Mouse (Mus musculus): Measurements from ENCODE around the gene Ubr2. TPM values are rescaled to one million over a fixed set of nuclear protein-coding genes. Genes with fewer than 3 reads are reported as not detected.

Gene Ubr2
- polyA plus RNA-seq, 1 experiment from 2014 or later: 22.9 TPM

DNA sequence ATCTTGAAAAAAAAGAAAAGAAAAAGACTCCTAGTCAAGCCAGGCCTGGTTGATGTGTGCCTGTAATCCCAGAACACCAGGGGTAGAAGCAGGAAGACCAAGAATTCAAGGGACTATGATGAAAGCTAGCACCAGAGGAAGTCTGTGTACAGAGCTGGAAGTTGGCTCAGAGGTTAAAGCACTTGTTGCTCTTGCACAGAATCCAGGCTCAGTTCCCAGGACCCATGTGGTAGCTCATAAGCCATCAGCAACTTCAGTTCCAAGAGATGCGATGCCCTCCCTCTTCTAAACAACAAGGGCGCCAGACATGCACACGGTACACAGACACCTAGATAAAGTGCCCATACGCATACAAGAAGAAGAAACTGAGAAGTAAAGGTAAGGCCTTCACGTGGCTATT is 8.0 kb downstream of the Ubr2 start:
- H3K27me3 ChIP-seq: no peaks in the 10 kb centered on the region
- no peaks in the 10 kb centered on the region for H3K9me3 ChIP-seq
- H3K27ac ChIP-seq: no peak overlapping the region
- no peak overlapping the region for H3K4me3 ChIP-seq (replicated peaks)
- 90% methylated on average over 5 of the region's 5 CpGs for WGBS
- H3K4me2 ChIP-seq: no peak overlapping the region
- H3K4me1 ChIP-seq (replicated peaks): peaks cover 7% of the 10 kb centered on the region; the same call in 1 of the 2 replicates
- H3K36me3 ChIP-seq: peaks cover 42% of the 10 kb centered on the region
- no peak overlapping the region for H3K9ac ChIP-seq (replicated peaks)
- ATAC-seq (ENCODE audit: insufficient number of reproducible peaks, insufficient read depth, low FRiP score, low TSS enrichment, low read depth): no peak

DNA sequence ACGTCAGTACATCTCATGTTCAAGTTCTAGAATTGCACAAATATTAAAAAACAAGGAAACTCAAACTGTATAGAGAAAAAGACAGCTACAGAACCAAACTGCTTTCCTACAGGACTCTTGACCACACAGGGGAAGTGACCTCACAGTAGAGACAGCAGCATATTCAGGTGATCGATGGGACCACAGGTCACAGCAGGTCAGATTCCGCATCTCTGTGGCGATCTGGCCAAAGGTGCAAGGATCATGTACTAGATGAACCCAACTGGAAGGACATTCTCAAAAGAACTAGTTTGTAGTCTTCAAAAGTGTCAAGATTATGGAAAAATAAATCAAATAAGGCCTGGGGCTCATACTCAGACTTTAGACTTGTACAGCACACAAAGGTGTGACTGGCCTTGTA is 11.5 kb downstream of the Ubr2 start:
- Histone ChIP-seq H3K36me3 (peaks cover 58% of the 10 kb centered on the region), H3K27ac (no peak overlapping the region), H3K27me3 (no peaks in the 10 kb centered on the region), H3K4me1 (replicated peaks) (no peaks in the 10 kb centered on the region), H3K4me3 (replicated peaks) (no peak overlapping the region), H3K4me2 (no peak overlapping the region), H3K9me3 (no peaks in the 10 kb centered on the region), H3K9ac (replicated peaks) (no peak overlapping the region)
- no peak for ATAC-seq (ENCODE audit: insufficient number of reproducible peaks, insufficient read depth, low FRiP score, low TSS enrichment, low read depth)
- 87% methylated on average over 4 of the region's 4 CpGs for WGBS

DNA sequence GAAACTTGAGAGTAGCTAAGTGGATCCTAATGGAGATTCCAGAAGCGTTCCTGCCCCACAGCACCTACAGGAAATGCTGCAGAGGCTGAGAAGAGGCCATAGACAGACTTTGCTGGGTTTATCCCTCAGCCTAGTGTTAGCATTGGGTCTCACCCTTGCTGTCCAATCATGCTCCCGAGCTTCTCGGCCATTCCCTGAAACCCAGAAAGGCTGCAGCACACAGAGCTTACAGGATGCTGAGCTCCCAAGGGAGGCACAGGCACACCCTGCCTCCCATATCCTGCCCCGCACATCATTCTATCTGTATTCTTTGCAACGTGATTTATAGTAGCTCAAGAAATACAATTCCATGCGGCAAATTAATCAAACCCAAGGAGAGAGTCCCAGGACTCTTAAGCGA is 13.9 kb downstream of the Ubr2 start:
- no peak for ATAC-seq (ENCODE audit: insufficient number of reproducible peaks, insufficient read depth, low FRiP score, low TSS enrichment, low read depth)
- H3K4me1 ChIP-seq (replicated peaks): no peaks in the 10 kb centered on the region
- 67% methylated on average over 7 of the region's 7 CpGs for WGBS
- H3K36me3 ChIP-seq: peaks cover 82% of the 10 kb centered on the region
- H3K9me3 ChIP-seq: no peaks in the 10 kb centered on the region
- no peak overlapping the region for H3K4me2 ChIP-seq
- H3K27ac ChIP-seq: no peak overlapping the region
- no peak overlapping the region for H3K4me3 ChIP-seq (replicated peaks)
- H3K9ac ChIP-seq (replicated peaks): no peak overlapping the region
- no peaks in the 10 kb centered on the region for H3K27me3 ChIP-seq

DNA sequence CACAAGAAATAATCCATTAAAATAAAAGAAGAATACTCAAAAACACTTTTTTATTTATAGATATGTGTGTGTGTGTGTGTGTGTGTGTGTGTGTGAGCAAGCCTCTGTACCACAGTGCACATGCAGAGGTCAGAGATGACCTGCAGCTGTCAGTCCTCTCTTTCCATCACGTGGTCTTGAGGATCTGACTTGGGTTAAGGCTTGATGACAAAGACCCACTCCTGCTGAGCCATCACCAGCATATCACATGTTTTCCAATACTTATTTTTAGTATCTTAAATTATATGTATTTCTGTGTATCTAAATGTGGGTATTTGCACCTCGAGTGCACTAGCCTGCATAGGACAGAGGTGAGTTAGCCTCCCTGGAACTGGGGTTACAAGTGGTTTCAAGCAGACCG is 14.7 kb downstream of the Ubr2 start:
- WGBS: 74% methylated on average over 3 of the region's 3 CpGs
- H3K36me3 ChIP-seq: peaks cover 90% of the 10 kb centered on the region
- H3K9ac ChIP-seq (replicated peaks): no peak overlapping the region
- ATAC-seq (ENCODE audit: insufficient number of reproducible peaks, insufficient read depth, low FRiP score, low TSS enrichment, low read depth): no peak
- H3K9me3 ChIP-seq: no peaks in the 10 kb centered on the region
- H3K27ac ChIP-seq: no peak overlapping the region
- no peaks in the 10 kb centered on the region for H3K27me3 ChIP-seq
- H3K4me2 ChIP-seq: no peak overlapping the region
- no peaks in the 10 kb centered on the region for H3K4me1 ChIP-seq (replicated peaks)
- no peak overlapping the region for H3K4me3 ChIP-seq (replicated peaks)

DNA sequence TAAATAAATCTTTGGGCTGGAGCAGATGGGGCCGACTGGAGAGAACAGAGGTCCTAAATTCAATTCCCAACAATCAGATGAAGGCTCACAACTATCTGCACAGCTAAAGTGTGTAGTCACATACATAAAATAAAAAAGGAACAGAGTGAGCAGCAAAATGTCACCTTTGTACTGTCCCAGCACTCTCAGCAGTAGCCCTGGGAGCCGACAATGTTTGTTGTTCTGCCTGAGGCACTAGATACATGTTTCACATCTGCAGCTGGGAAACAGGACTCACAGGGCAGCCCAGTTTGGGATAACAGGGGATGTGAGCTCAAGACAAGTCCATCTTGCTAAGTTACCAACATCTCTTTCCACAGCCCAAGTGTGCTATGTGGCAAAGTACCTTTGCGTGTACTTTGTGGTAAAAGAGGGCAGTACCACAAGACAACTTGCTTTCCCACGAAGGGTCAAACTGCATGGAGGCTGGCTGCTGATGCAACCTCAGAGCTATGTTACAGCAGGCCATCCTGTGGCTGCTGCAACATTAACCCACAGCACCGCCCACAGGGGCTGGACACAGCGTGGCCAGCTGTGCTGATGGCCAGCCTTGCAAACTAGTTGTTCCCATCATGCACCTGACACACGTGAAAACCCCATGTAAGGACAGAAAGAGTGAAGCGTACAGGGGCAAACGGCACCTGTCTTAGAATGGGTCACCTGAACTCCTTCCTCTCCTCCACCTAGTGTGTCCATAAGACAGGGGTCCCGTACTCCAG is 15.5 kb downstream of the Ubr2 start:
- no peak for ATAC-seq (ENCODE audit: insufficient number of reproducible peaks, insufficient read depth, low FRiP score, low TSS enrichment, low read depth)
- Histone ChIP-seq H3K27ac (no peak overlapping the region), H3K27me3 (no peaks in the 10 kb centered on the region), H3K36me3 (peaks cover 90% of the 10 kb centered on the region), H3K9ac (replicated peaks) (no peak overlapping the region), H3K4me1 (replicated peaks) (no peaks in the 10 kb centered on the region), H3K4me3 (replicated peaks) (no peak overlapping the region), H3K4me2 (no peak overlapping the region), H3K9me3 (no peaks in the 10 kb centered on the region)
- 76% methylated on average over 10 of the region's 10 CpGs for WGBS

DNA sequence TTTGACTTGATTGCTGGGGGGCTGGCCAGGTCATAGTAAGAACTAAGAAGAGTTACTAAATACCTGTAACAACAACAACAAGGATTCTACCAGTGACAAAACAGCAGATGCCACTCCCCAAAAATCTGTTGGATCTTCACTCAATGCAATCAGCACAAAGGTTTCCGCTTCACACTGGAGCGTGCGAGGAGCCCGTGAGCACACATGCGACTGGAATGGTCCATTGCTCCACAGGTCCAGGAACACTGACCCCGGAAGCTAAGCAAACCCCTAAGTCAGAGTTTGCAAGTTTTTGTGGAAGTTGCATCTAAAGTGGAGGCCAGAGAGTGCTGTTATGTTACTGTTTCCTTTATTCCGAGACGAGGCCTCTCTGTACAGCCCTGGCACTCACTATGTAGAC is 16.7 kb downstream of the Ubr2 start:
- ATAC-seq (ENCODE audit: insufficient number of reproducible peaks, insufficient read depth, low FRiP score, low TSS enrichment, low read depth): no peak
- 90% methylated on average over 8 of the region's 8 CpGs for WGBS
- H3K27me3 ChIP-seq: no peaks in the 10 kb centered on the region
- no peak overlapping the region for H3K4me2 ChIP-seq
- no peaks in the 10 kb centered on the region for H3K9me3 ChIP-seq
- no peaks in the 10 kb centered on the region for H3K4me1 ChIP-seq (replicated peaks)
- no peak overlapping the region for H3K4me3 ChIP-seq (replicated peaks)
- H3K27ac ChIP-seq: no peak overlapping the region
- no peak overlapping the region for H3K9ac ChIP-seq (replicated peaks)
- peaks cover 86% of the 10 kb centered on the region for H3K36me3 ChIP-seq

DNA sequence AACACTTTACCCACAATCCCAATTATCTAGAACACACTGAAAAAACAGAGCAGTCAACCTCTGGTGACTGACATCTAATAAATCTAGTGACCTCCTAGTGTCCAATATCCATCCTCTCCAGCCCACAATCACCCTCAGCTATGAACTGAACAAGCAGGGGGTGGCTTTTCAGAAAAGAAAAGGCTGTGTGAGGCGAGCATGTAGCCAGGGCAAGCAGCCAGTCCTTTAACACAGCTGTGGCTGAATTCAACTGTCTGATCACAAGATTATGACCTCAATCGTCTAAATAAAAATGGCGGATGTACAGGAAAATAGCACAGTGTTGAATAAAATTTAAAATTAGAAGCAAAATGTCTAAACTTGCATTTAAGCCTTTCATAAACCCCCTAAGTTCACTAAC is 22.7 kb downstream of the Ubr2 start:
- Histone ChIP-seq H3K9ac (replicated peaks) (no peak overlapping the region), H3K27me3 (no peaks in the 10 kb centered on the region), H3K4me3 (replicated peaks) (no peak overlapping the region), H3K4me1 (replicated peaks) (no peaks in the 10 kb centered on the region), H3K27ac (no peak overlapping the region), H3K9me3 (no peaks in the 10 kb centered on the region), H3K4me2 (no peak overlapping the region), H3K36me3 (peaks cover 95% of the 10 kb centered on the region)
- WGBS: 93% methylated on average over 3 of the region's 3 CpGs
- no peak for ATAC-seq (ENCODE audit: insufficient number of reproducible peaks, insufficient read depth, low FRiP score, low TSS enrichment, low read depth)

DNA sequence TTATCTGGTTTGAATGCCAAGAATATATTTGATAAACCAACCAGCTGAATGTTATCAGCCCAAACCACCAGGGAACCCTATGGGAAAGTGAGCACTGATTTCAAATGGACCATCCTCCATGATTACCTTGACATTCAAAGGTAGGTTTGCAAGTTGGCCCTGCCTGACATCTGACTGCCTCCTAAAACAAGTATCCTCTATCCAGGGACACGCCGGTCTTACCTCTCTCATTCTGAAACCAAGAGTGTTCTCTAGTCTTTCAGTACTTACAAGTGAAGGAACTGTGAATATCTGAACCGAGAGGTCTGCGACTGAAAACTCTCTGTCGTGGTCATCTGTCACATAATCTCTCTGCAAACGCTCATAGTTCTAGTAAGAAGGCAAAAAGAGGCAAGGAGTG is 30.3 kb downstream of the Ubr2 start:
- Histone ChIP-seq H3K27me3 (no peaks in the 10 kb centered on the region), H3K9me3 (peaks cover 6% of the 10 kb centered on the region; the same call in 1 of the 2 replicates), H3K4me1 (replicated peaks) (no peaks in the 10 kb centered on the region), H3K4me2 (no peak overlapping the region), H3K36me3 (peaks cover 100% of the 10 kb centered on the region), H3K27ac (no peak overlapping the region), H3K4me3 (replicated peaks) (no peak overlapping the region), H3K9ac (replicated peaks) (no peak overlapping the region)
- ATAC-seq (ENCODE audit: insufficient number of reproducible peaks, insufficient read depth, low FRiP score, low TSS enrichment, low read depth): no peak
- 96% methylated on average over 6 of the region's 6 CpGs for WGBS

DNA sequence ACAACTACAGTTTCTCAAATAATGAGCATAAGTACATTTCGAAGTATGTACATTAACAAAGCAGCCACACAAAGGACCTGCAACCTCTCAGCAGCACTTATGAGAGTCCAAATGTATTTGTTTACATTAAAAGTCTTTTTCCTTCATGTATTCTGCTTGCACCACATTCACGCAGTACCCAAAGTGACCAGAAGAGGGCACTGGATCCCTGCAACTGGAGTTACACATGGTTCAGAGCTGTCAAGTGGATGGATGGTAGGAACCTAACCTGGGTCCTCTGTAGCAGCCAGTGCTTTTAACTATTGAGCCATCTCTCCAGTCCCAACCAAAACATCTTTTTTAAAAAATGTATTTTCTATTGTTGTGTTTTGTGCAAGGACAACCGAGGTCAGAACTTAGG is 35.2 kb downstream of the Ubr2 start:
- H3K4me3 ChIP-seq (replicated peaks): no peak overlapping the region
- H3K36me3 ChIP-seq: peaks cover 98% of the 10 kb centered on the region
- no peak overlapping the region for H3K4me2 ChIP-seq
- peaks cover 6% of the 10 kb centered on the region; the same call in 1 of the 2 replicates for H3K9me3 ChIP-seq
- H3K27ac ChIP-seq: no peak overlapping the region
- H3K4me1 ChIP-seq (replicated peaks): no peaks in the 10 kb centered on the region
- H3K9ac ChIP-seq (replicated peaks): no peak overlapping the region
- no peak for ATAC-seq (ENCODE audit: insufficient number of reproducible peaks, insufficient read depth, low FRiP score, low TSS enrichment, low read depth)
- H3K27me3 ChIP-seq: no peaks in the 10 kb centered on the region
- WGBS: 68% methylated on average over 3 of the region's 3 CpGs

DNA sequence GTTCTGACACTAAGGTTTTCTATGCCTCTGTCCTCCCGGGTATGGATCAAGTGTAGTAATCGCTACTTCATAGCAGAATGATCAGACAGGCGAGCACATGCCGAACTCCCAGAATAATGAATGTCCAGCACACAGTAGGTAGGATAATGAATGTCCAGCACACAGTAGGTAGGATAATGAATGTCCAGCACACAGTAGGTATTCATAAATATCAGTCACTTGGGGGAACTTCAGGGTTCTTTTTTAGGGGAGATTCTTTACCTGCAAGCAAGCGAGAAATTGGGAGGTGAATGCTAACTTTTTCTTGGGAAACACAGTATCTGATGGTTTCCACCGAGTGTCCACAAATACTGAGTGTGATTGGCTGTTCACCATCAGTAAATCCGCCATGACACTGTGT is 37.8 kb downstream of the Ubr2 start:
- H3K36me3 ChIP-seq: peaks cover 98% of the 10 kb centered on the region
- H3K9me3 ChIP-seq: peaks cover 6% of the 10 kb centered on the region; the same call in 1 of the 2 replicates
- WGBS: 95% methylated on average over 7 of the region's 7 CpGs
- H3K4me1 ChIP-seq (replicated peaks): no peaks in the 10 kb centered on the region
- H3K9ac ChIP-seq (replicated peaks): no peak overlapping the region
- H3K27me3 ChIP-seq: no peaks in the 10 kb centered on the region
- H3K27ac ChIP-seq: no peak overlapping the region
- no peak overlapping the region for H3K4me2 ChIP-seq
- no peak for ATAC-seq (ENCODE audit: insufficient number of reproducible peaks, insufficient read depth, low FRiP score, low TSS enrichment, low read depth)
- H3K4me3 ChIP-seq (replicated peaks): no peak overlapping the region

DNA sequence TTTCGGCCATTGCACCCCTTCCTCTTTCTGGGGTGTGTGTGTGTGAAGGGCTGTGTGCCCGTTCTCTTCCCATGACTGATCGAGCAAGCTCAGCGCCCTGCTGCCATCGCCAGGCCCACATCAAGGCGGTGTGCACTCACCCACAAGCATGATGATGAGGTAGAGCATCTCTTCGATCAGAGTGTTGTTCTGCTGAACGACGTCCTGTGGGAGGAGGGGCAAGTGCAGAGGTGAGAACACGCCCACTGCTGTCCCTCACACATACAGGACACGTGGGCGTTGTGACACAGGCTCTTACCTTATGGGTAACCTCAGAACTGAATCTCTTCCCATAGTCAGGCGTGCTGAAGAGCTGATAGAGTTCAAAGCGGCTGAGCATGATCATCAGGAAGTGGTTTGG is 43.5 kb downstream of the Ubr2 start:
- Histone ChIP-seq H3K27ac (no peak overlapping the region), H3K36me3 (peaks cover 99% of the 10 kb centered on the region), H3K9ac (replicated peaks) (no peak overlapping the region), H3K4me2 (no peak overlapping the region), H3K9me3 (no peaks in the 10 kb centered on the region), H3K4me3 (replicated peaks) (no peak overlapping the region), H3K4me1 (replicated peaks) (no peaks in the 10 kb centered on the region), H3K27me3 (no peaks in the 10 kb centered on the region)
- 91% methylated on average over 14 of the region's 14 CpGs for WGBS
- no peak for ATAC-seq (ENCODE audit: insufficient number of reproducible peaks, insufficient read depth, low FRiP score, low TSS enrichment, low read depth)

DNA sequence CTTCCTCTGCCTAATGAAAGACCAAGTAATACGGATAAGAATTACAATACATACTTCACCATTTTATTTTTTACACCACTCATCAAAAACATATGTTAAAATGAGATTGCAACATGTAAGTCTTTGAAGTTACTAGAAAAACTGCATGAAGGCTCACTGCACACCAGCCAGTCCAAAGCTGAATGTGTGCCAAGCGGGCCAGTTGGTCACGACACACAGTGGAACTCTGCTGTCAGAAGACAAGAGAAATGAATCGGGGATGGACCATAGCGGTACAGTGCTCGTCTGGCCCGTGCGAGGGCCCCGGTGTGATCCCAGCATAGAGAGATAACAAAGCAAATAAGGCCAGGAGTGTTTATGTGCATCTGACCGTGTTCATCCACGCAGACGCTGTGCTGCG is 47.2 kb downstream of the Ubr2 start:
- H3K4me3 ChIP-seq (replicated peaks): no peak overlapping the region
- H3K4me1 ChIP-seq (replicated peaks): no peaks in the 10 kb centered on the region
- 94% methylated on average over 13 of the region's 13 CpGs for WGBS
- H3K9me3 ChIP-seq: no peaks in the 10 kb centered on the region
- H3K27me3 ChIP-seq: no peaks in the 10 kb centered on the region
- H3K9ac ChIP-seq (replicated peaks): no peak overlapping the region
- ATAC-seq (ENCODE audit: insufficient number of reproducible peaks, insufficient read depth, low FRiP score, low TSS enrichment, low read depth): no peak
- H3K4me2 ChIP-seq: no peak overlapping the region
- peaks cover 99% of the 10 kb centered on the region for H3K36me3 ChIP-seq
- no peak overlapping the region for H3K27ac ChIP-seq
